In genomic region chr7:81063332-81063731, GRCm38 (mm10) we compare ENCODE assay signal across 20 mouse cellular contexts. TPM values are rescaled to one million over a fixed set of nuclear protein-coding genes. Genes with fewer than 3 reads are reported as not detected.
"Had no signal": no experiment of that assay in that cellular context is flagged by ENCODE, and none has a peak within 500 bp of the region (broad histone marks: within the 10 kb centered on the region; RNA-seq: fewer than 3 reads in every experiment).

No protein-coding gene starts in this region.

- H3K4me3 ChIP-seq: left cerebral cortex, adult 2 months; limb, embryonic 10.5 days; liver, embryonic 15.5 days; midbrain, embryonic 13.5 days; neural tube, embryonic 15.5 days had no signal

- H3K9me3 ChIP-seq: limb, embryonic 10.5 days; liver, embryonic 15.5 days; midbrain, embryonic 13.5 days; neural tube, embryonic 15.5 days had no signal

- DNase-seq: kidney, adult 8-10 months; kidney, postnatal 25 days; lung, adult 2 months; lung, postnatal 36 days; right cerebral cortex, adult 18-20 months; right cerebral cortex, postnatal 4 days; spleen, adult 18-20 months; thymus, adult 18-20 months; thymus, postnatal 25 days had no signal

- H3K27me3 ChIP-seq: midbrain, embryonic 13.5 days; neural tube, embryonic 15.5 days had no signal

- H3K36me3 ChIP-seq: limb, embryonic 10.5 days; liver, embryonic 15.5 days; midbrain, embryonic 13.5 days; neural tube, embryonic 15.5 days had no signal

- H3K4me1 ChIP-seq: midbrain, embryonic 13.5 days; neural tube, embryonic 15.5 days had no signal

- H3K27ac ChIP-seq: left cerebral cortex, adult 2 months; limb, embryonic 10.5 days; liver, embryonic 15.5 days; midbrain, embryonic 13.5 days; neural tube, embryonic 15.5 days had no signal

- H3K4me2 ChIP-seq: liver, embryonic 11.5 days; liver, embryonic 15.5 days; midbrain, embryonic 13.5 days; neural tube, embryonic 15.5 days had no signal

- ATAC-seq: lung, postnatal 0 days; midbrain, embryonic 13.5 days had no signal

- H3K9ac ChIP-seq: liver, embryonic 15.5 days; midbrain, embryonic 13.5 days; neural tube, embryonic 15.5 days had no signal

RNA-seq across cellular contexts. Expression of gene Slc28a1, which starts 51.3 kb away (rescaled TPM):
- total RNA-seq: layer of hippocampus, postnatal 14 days; megakaryocyte progenitor cell, adult 5-6 weeks had no signal
- polyA plus RNA-seq: limb, embryonic 10.5 days; midbrain, embryonic 13.5 days; neural tube, embryonic 11.5 days; stomach, embryonic 14.5 days had no signal
